Mouse (Mus musculus) lung, adult 2 months (tissue): ENCODE measurements around the gene Gpr146.

Source experiments
- CTCF ChIP-seq: fragments of 200-500 bp; IDR thresholded peaks from 2 replicates; pipeline ENCODE4 v1.5.1; 2011; ENCODE audit warnings: mild to moderate bottlenecking, low read length, control low read depth; ENCODE audit not compliant: insufficient read depth
- POLR2A ChIP-seq: fragments of 200-500 bp; IDR thresholded peaks from 2 replicates; pipeline ENCODE4 v1.6.1; 2011; ENCODE audit warnings: low read depth, mild to moderate bottlenecking, control low read depth, low read length, borderline replicate concordance; ENCODE audit errors: extremely low read depth

DNA sequence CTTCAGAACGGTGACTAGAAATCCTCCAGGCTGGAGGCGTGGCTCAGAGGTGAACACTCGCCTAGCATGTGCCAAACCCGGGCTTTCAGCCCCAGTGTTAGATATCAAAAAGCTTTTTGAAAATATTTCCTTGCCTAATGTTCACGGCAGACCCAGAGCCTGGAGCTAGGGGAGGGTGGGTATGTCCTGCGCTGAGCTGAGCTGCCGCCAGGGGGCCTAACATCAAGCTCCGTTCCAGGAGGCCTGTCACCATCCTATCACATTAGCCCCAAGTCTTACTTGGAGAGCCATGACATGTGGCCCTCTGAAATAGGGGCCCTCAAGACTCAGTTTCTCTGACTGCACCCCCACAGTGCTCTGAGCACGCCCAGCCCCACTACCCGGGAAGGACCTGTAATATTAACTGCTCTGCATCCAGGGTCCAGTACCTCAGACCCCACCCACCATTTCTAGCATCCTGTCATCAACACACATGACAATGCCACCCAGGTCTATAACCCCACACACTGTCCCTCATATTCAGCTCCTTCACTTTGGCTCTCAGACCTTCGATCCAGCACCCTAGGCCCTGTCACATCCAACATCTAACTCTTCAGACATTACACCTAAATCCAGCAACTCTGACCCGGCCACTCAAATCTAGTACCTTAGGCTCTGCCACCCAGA is 33.3 kb upstream of the Gpr146 start:
- TF ChIP-seq CTCF, result peak; percentile 83
- TF ChIP-seq POLR2A, result no peak
